Mouse (Mus musculus) liver, embryonic 14.5 days (tissue): ENCODE results near the gene Dlgap3. TPM values are rescaled to one million over a fixed set of nuclear protein-coding genes. Genes with fewer than 3 reads are reported as not detected.

Experiments
- ATAC-seq: fragments of 200-750 bp; cut with Nextera tagmentation; 2 replicates; pipeline ENCODE4 v1.8.0; 2017; ENCODE audit warnings: moderate number of reproducible peaks, mild to moderate bottlenecking, moderate library complexity; ENCODE audit not compliant: insufficient read depth
- DNase-seq, 3 experiments: peaks; one replicate each; pipeline ENCODE4 v3.0.0-alpha.2; 2012 to 2013; ENCODE audit warnings: low read depth in 3 of 3, low spot score in 3 of 3
- H3K27ac ChIP-seq: fragments of 300-500 bp; sonication (generic); 2 replicates; pipeline ENCODE4 v1.5.1; 2014; ENCODE audit warnings: moderate library complexity, mild to moderate bottlenecking, control low read depth, inconsistent platforms
- H3K27me3 ChIP-seq: fragments of 300-500 bp; sonication (generic); 2 replicates; pipeline ENCODE4 v1.6.1; 2014; ENCODE audit warnings: mild to moderate bottlenecking, low read length, moderate library complexity; ENCODE audit not compliant: control insufficient read depth, insufficient read depth
- H3K36me3 ChIP-seq: fragments of 300-500 bp; sonication (generic); replicated peaks from 2 replicates; pipeline ENCODE4 v1.6.1; 2014; ENCODE audit warnings: low read depth; ENCODE audit not compliant: control insufficient read depth, insufficient read depth
- H3K4me1 ChIP-seq, 2 experiments: fragments of 200-500 bp in 1 of 2; fragments of 300-500 bp in 1 of 2; sonication (generic) in 1 of 2; replicated peaks; 2 replicates each; pipeline ENCODE4 v1.6.1; 2012 to 2014; ENCODE audit warnings: antibody characterized with exemption in 1 of 2, inconsistent platforms in 1 of 2, low read length in 1 of 2; ENCODE audit not compliant: control insufficient read depth in 2 of 2, insufficient read depth in 2 of 2
- H3K4me2 ChIP-seq: fragments of 300-500 bp; sonication (generic); 2 replicates; pipeline ENCODE4 v1.6.1; 2014; ENCODE audit warnings: low read depth, mild to moderate bottlenecking, control low read depth, moderate library complexity
- H3K4me3 ChIP-seq, 2 experiments: fragments of 200-500 bp in 1 of 2; fragments of 300-500 bp in 1 of 2; sonication (generic) in 1 of 2; 2 replicates each; pipeline ENCODE4 v1.5.1; 2012 to 2014; ENCODE audit warnings: low read depth in 2 of 2, low read length in 2 of 2, mild to moderate bottlenecking in 2 of 2, control low read depth in 1 of 2, inconsistent platforms in 1 of 2, moderate library complexity in 1 of 2; ENCODE audit not compliant: insufficient read depth in 1 of 2
- H3K9ac ChIP-seq: fragments of 300-500 bp; sonication (generic); replicated peaks from 2 replicates; pipeline ENCODE4 v1.6.1; 2014; ENCODE audit warnings: mild to moderate bottlenecking, control low read depth, moderate library complexity
- H3K9me3 ChIP-seq: fragments of 300-500 bp; sonication (generic); 2 replicates; pipeline ENCODE4 v1.6.1; 2016; ENCODE audit warnings: low read length, mixed read lengths; ENCODE audit not compliant: control insufficient read depth
- CTCF ChIP-seq: IDR thresholded peaks from 2 replicates; pipeline ENCODE4 v1.5.1; 2016; ENCODE audit warnings: antibody characterized with exemption, low read depth, control low read depth
- EP300 ChIP-seq: IDR thresholded peaks from 2 replicates; pipeline ENCODE4 v1.6.1; 2016; ENCODE audit warnings: antibody characterized with exemption, low read depth
- whole genome bisulfite sequencing: fragments of 180-500 bp; shearing (Covaris S2); extraction: QIAGEN DNeasy Blood & Tissue Kit; methylation state at CpG from one replicate; pipeline ENCODE4 v1.1.7; 2014; ENCODE audit not compliant: insufficient replicate concordance; 5-methylcytosine and 5-hydroxymethylcytosine counted together
- polyA plus RNA-seq, 2 experiments: library from polyadenylated mRNA; depleted of rRNA in 1 of 2; stranded (reverse) in 1 of 2; unstranded in 1 of 2; fragments of >200 nt; fragmentation: Nextera tagmentation in 1 of 2; extraction: Ambion mirVana in 1 of 2; gene quantifications; 2 replicates each; pipeline versions ENCODE4 v1.2.1 to v1.2.3; 2012 to 2014

Gene Dlgap3
- polyA plus RNA-seq, 2 experiments: 0.24 to 0.28 TPM

DNA sequence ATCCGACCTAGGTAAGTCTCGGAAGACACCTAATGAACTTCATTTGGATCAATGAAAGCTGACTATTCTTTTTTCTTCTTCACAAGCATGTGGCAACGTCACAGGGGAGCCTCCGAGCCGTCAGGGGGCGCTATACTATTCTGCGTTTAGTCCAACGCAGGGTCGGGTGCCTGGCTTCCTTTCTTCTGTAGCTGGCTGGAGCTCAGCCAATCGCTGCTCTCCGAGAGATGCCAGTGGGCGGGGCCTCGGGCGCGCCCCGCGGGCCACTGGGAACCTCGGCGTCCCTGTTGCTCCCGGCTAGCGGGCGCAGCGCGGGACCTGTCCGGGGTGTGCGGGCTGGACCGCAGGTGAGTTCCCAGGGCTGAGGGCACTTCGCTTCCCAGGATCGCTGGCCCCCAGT is 74.5 kb downstream of the Dlgap3 start, which contains the start of gene Smim12:
Gene Smim12 (plus strand): TSS at position 233 of the 400 bp plus-strand sequence.
- Histone ChIP-seq H3K27ac (peak within 1 kb of the TSS; percentile 24; the same call in 1 of the 2 replicates), H3K9ac (peak within 1 kb of the TSS; percentile 91), H3K4me1 (peaks cover 0 to 12% of the 10 kb centered on the region in 2 experiments; a peak in 3 of 4 replicates), H3K27me3 (no peaks in the 10 kb centered on the region), H3K9me3 (no peaks in the 10 kb centered on the region), H3K36me3 (no peaks in the 10 kb centered on the region; the same call in 1 of the 2 replicates), H3K4me2 (peak within 1 kb of the TSS; percentile 75), H3K4me3 (peak within 1 kb of the TSS; percentile 83 to 95)
- WGBS: under 1% methylated on average over 29 of the region's 29 CpGs
- ATAC-seq: peak; percentile 100
- TF ChIP-seq CTCF: peak; percentile 95
- TF ChIP-seq EP300: peak; percentile 44
- DNase-seq: peak; percentile 93 to 95 (median 95)

DNA sequence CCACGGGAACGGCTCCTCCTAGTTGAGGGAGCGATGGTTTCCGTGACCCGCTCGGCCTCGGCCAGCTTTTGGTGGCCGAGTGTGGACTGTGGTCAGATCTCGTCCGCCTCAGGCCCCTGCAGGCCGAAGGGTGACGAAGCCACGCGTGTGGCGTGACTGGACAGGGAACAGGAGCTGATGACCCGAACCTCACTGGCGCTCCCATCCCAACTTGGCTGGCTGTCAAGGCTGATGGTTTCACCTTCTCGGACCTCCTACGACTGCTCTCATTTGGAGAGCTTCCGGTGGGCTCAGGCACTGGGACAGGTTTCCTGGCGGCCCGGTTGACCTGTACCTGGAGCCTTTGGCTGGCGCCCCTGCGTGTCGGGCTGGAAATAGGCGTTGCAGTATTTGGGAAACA is 74.9 kb downstream of the Dlgap3 start:
- DNase-seq (no peak), ATAC-seq (peak; percentile 59)
- H3K36me3 ChIP-seq: no peaks in the 10 kb centered on the region; the same call in 1 of the 2 replicates
- no peaks in the 10 kb centered on the region for H3K27me3 ChIP-seq
- H3K4me1 ChIP-seq: peaks cover 0 to 12% of the 10 kb centered on the region in 2 experiments; a peak in 3 of 4 replicates
- 0% methylated on average over 22 of the region's 26 CpGs for WGBS
- H3K4me2 ChIP-seq: peak overlapping the region; percentile 75
- H3K9ac ChIP-seq: peak overlapping the region; percentile 91
- H3K4me3 ChIP-seq: peak overlapping the region; percentile 83 to 95
- peak overlapping the region; percentile 24; the same call in 1 of the 2 replicates for H3K27ac ChIP-seq
- TF ChIP-seq EP300 (no peak), CTCF (no peak)
- no peaks in the 10 kb centered on the region for H3K9me3 ChIP-seq

DNA sequence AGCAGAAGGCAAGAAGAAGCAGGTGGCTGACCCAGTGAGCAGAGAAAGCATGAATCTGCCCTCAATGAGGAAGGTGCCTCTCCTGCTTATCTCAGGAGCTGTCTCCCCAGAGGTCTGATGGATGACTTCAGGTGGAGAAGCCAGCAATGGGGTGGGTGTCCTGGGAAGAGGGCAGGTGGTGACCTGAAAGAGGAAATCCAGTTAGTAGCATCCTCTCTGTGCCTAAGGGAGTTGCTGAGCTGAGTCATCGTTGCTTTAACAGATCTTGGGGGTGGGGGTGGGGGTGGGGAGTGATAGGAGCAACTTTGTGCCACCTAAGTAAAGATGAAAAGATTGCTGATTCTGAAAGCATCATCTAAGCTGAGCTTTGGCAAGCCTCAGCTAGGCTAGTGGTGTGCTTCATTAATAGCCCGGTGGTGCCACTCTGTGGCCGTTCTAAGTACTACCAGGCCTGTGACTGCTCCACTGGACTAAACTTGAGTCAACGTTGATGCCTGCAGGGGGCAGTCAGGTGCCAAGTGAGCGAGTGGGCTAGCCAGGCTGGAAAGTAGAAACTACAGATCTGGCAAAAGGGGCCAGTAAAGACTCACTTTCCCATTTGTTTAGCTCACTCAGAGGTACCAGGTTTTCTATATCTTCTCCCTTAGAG is 80.8 kb downstream of the Dlgap3 start:
- Histone ChIP-seq H3K27ac (no peak overlapping the region), H3K27me3 (no peaks in the 10 kb centered on the region), H3K36me3 (no peaks in the 10 kb centered on the region; the same call in 1 of the 2 replicates), H3K4me3 (no peak overlapping the region), H3K9me3 (no peaks in the 10 kb centered on the region), H3K9ac (no peak overlapping the region), H3K4me2 (no peak overlapping the region), H3K4me1 (peaks cover 0 to 3% of the 10 kb centered on the region in 2 experiments; a peak in 2 of 4 replicates)
- DNase-seq (peak; percentile 63 to 72 (median 68)), ATAC-seq (peak; percentile 78)
- WGBS: 2% methylated on average over 5 of the region's 5 CpGs
- TF ChIP-seq CTCF (peak; percentile 90), EP300 (no peak)

DNA sequence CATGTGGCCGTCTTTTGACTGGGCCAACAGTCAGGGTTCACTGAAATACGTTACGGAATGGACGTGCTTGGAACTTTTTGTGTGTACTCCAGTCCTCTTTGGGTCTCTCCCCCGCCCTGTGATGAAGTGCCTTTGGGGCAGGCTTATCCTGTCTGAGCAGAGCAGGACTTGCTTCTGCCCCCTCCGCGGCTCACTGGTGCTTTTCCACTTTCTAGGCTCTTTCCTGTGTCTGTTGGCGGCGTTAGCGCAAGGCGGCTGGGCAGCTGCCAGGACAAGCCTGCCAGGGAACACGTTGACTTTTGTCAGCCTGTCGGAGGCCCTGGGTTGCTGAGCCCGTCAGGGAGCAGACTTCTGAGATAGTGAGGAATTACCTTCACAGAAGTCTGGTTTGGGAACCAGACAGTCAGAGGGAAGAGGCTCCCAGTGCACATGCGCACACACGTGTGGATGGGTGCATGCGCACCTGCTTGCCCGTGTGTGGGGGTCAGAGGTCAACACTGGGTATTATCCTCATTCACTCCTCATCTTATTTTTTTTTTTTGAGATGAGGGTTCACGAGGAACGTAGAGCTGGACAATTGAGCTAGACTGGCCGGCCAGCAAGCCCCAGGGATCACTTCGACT is 83.1 kb downstream of the Dlgap3 start:
- Histone ChIP-seq H3K4me3 (no peak overlapping the region), H3K27me3 (no peaks in the 10 kb centered on the region), H3K36me3 (no peaks in the 10 kb centered on the region; the same call in 1 of the 2 replicates), H3K9me3 (no peaks in the 10 kb centered on the region), H3K27ac (no peak overlapping the region), H3K4me1 (0 out of 4 replicates have a peak, but pooled peaks cover 0 to 2% of the 10 kb centered on the region in 2 experiments), H3K4me2 (no peak overlapping the region), H3K9ac (no peak overlapping the region)
- TF ChIP-seq EP300: no peak
- no peak for TF ChIP-seq CTCF
- ATAC-seq (no peak), DNase-seq (no peak)
- WGBS: 44% methylated on average over 22 of the region's 22 CpGs

DNA sequence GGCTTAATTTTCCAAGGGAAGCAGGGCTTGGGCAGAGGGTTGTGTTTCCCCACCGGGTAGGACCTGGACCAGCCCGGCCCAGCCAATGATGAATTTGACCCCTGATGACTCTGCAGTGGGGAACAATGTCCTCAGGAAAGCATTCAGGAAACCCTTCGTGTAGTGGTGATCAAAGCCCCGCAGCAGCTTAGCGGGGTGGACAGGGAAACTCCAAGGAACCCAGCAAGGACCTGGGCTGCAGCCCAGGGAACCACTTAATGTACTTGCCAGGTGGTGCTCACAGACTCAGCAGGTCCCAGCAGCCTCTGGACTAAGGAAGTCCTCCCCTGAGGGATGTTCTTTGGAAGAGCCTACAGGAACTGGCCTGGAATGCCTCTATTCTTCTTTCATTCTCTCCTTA is 87.7 kb downstream of the Dlgap3 start:
- Histone ChIP-seq H3K36me3 (no peaks in the 10 kb centered on the region), H3K4me3 (no peak overlapping the region)
- ATAC-seq: no peak

More for the DNA sequence above, 87.7 kb downstream of the Dlgap3 start:
- no peaks in the 10 kb centered on the region for H3K27me3 ChIP-seq
- H3K27ac ChIP-seq: no peak overlapping the region
- H3K9ac ChIP-seq: no peak overlapping the region
- TF ChIP-seq EP300 (no peak), CTCF (no peak)
- H3K4me2 ChIP-seq: no peak overlapping the region
- DNase-seq: no peak
- H3K4me1 ChIP-seq: peaks cover 0 to under 1% of the 10 kb centered on the region in 2 experiments; a peak in 1 of 4 replicates
- 6% methylated on average over 5 of the region's 5 CpGs for WGBS
- H3K9me3 ChIP-seq: no peaks in the 10 kb centered on the region
